Mouse (Mus musculus): ENCODE measurements around the gene Cdipt. TPM values are rescaled to one million over a fixed set of nuclear protein-coding genes. Genes with fewer than 3 reads are reported as not detected.

The Cdipt gene
- polyA plus RNA-seq, 1 experiment: 154 TPM

DNA sequence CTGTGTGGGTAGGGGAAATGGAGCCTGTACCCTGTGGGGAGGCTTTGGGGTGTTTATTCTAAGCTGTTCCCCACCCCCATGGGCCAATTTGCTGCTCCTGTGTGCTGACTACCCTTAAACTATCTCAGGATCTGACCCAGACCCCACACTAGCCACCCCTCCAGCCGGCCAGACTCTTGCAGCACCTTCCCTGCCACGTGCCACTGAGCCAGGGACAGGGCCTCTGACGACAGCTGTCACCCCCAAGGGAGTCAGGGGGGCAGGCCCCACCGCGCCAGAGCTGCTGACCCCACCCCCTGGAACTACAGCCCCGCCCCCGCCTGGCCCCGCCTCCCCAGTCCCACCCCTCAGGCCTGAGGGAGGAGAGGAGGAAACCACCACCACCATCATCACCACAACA, 23.1 kb upstream of the Cdipt start:
- TF ChIP-seq POLR2A (IDR thresholded peaks at IDR 0.05; ENCODE audit: low read depth, low read length) (no peak), CTCF (IDR thresholded peaks at IDR 0.05; ENCODE audit: extremely low read depth, insufficient read depth, insufficient read length, insufficient replicate concordance) (no peak)
- Histone ChIP-seq H3K36me3 (ENCODE audit: control insufficient read depth, insufficient read depth, low read length) (no peaks in the 10 kb centered on the region), H3K27ac (ENCODE audit: insufficient read depth, low read length) (no peak overlapping the region), H3K27me3 (ENCODE audit: control insufficient read depth, insufficient read depth, low read length) (peaks cover 7% of the 10 kb centered on the region; the same call in 1 of the 2 replicates), H3K4me3 (ENCODE audit: extremely low read depth, insufficient read depth, insufficient read length) (no peak overlapping the region), H3K4me1 (ENCODE audit: control insufficient read depth, insufficient read depth, insufficient read length) (peaks cover 7% of the 10 kb centered on the region; the same call in 1 of the 2 replicates)
- DNase-seq (ENCODE audit: low read depth in 1 of 2, low spot score in 2 of 2): no peak
- WGBS: 3% methylated on average over 8 of the region's 8 CpGs

DNA sequence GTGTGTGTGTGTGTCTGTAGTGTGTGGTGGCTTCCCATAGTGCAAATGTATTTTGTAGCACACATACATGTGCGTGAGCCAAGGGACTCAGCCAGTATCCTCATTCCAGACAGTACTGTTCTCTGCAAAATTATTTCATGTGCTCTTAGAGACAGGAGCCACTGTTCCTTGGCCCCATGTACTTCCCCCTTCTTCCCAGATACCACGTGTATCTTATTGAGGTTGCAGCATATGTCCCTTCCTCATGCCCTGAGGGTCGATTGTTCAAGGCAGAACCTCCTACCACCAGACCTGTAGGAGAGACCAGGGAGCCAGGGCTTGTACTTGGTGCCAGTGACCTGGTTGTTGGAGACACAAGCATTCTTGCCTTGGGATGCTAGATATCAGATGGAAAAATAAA, 20.6 kb upstream of the Cdipt start:
- DNase-seq (ENCODE audit: low read depth in 1 of 2, low spot score in 2 of 2): no peak
- Histone ChIP-seq H3K4me3 (ENCODE audit: extremely low read depth, insufficient read depth, insufficient read length) (no peak overlapping the region), H3K36me3 (ENCODE audit: control insufficient read depth, insufficient read depth, low read length) (no peaks in the 10 kb centered on the region), H3K4me1 (ENCODE audit: control insufficient read depth, insufficient read depth, insufficient read length) (no peaks in the 10 kb centered on the region), H3K27me3 (ENCODE audit: control insufficient read depth, insufficient read depth, low read length) (peaks cover 7% of the 10 kb centered on the region; the same call in 1 of the 2 replicates), H3K27ac (ENCODE audit: insufficient read depth, low read length) (no peak overlapping the region)
- WGBS: 33% methylated on average over 3 of the region's 3 CpGs
- TF ChIP-seq CTCF (IDR thresholded peaks at IDR 0.05; ENCODE audit: extremely low read depth, insufficient read depth, insufficient read length, insufficient replicate concordance) (no peak), POLR2A (IDR thresholded peaks at IDR 0.05; ENCODE audit: low read depth, low read length) (no peak)

DNA sequence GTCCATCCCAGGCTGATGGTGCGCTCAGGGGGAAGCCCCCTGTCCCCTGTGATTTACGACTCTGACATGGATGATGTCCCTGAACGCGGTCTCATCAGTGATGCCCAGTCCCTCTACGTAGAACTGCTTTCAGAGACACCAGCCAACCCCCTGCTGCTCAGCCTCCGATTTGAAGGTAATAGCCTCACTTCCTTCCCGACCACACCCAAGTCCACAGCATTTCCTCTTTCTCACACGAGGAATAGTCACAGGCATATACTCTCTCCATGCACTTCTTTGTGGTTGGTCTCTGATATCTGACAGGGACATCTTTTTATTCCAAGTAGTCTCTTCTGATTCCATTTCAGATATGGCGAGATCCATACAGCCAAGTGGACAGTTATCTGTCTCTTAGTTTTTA, 15.9 kb upstream of the Cdipt start:
- 36% methylated on average over 9 of the region's 9 CpGs for WGBS
- H3K27ac ChIP-seq (ENCODE audit: insufficient read depth, low read length): no peak overlapping the region
- no peaks in the 10 kb centered on the region for H3K27me3 ChIP-seq (ENCODE audit: control insufficient read depth, insufficient read depth, low read length)
- no peaks in the 10 kb centered on the region for H3K36me3 ChIP-seq (ENCODE audit: control insufficient read depth, insufficient read depth, low read length)
- no peak overlapping the region for H3K4me3 ChIP-seq (ENCODE audit: extremely low read depth, insufficient read depth, insufficient read length)
- DNase-seq (ENCODE audit: low read depth in 1 of 2, low spot score in 2 of 2): no peak
- peaks cover 3% of the 10 kb centered on the region; the same call in 1 of the 2 replicates for H3K4me1 ChIP-seq (ENCODE audit: control insufficient read depth, insufficient read depth, insufficient read length)
- TF ChIP-seq CTCF (IDR thresholded peaks at IDR 0.05; ENCODE audit: extremely low read depth, insufficient read depth, insufficient read length, insufficient replicate concordance): no peak
- TF ChIP-seq POLR2A (IDR thresholded peaks at IDR 0.05; ENCODE audit: low read depth, low read length): no peak

DNA sequence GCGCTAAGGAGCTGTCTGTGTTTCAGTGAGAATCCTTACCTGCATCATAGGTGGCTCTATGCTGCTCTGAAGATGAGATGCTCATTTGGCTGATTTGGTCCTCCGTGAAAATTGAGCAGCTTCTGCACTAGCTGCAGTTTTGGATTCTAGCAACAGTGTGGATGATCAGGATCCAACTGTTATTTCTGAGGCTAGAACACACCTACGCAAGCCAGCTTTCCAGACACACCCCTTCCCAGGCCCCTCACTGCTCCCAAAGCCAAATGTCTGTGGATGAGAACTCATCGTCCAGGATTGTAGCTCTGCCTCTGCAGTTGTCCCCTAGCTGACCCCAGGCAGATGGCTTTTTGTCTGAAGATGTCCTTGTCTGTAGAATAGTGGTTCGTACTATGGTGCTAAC, 14.6 kb upstream of the Cdipt start:
- Histone ChIP-seq H3K27me3 (ENCODE audit: control insufficient read depth, insufficient read depth, low read length) (no peaks in the 10 kb centered on the region), H3K36me3 (ENCODE audit: control insufficient read depth, insufficient read depth, low read length) (no peaks in the 10 kb centered on the region), H3K4me1 (ENCODE audit: control insufficient read depth, insufficient read depth, insufficient read length) (peaks cover 3% of the 10 kb centered on the region; the same call in 1 of the 2 replicates), H3K4me3 (ENCODE audit: extremely low read depth, insufficient read depth, insufficient read length) (no peak overlapping the region), H3K27ac (ENCODE audit: insufficient read depth, low read length) (no peak overlapping the region)
- no peak for DNase-seq (ENCODE audit: low read depth in 1 of 2, low spot score in 2 of 2)
- WGBS: 95% methylated on average over 5 of the region's 5 CpGs
- TF ChIP-seq CTCF (IDR thresholded peaks at IDR 0.05; ENCODE audit: extremely low read depth, insufficient read depth, insufficient read length, insufficient replicate concordance) (no peak), POLR2A (IDR thresholded peaks at IDR 0.05; ENCODE audit: low read depth, low read length) (no peak)

DNA sequence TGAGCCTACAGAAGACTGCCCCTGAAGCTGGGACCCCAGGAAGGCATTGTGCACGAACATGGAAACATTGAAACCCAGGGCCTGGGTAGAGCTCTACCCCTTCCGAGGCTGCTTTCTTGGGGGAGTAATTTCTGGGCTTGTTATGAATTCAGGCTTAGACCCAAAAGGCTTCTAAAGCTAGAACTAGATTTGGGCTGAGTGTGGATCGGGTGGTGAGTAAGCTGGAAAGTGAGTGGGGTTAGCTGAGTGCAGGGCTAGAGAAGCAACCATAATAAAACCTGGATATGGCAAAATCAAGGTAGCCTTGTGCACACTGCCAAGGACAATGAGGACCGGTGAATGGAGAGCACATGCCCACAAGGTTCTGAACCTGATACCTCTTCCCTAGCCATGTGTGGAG, 13.7 kb upstream of the Cdipt start:
- Histone ChIP-seq H3K27me3 (ENCODE audit: control insufficient read depth, insufficient read depth, low read length) (no peaks in the 10 kb centered on the region), H3K4me1 (ENCODE audit: control insufficient read depth, insufficient read depth, insufficient read length) (peaks cover 3% of the 10 kb centered on the region; the same call in 1 of the 2 replicates), H3K4me3 (ENCODE audit: extremely low read depth, insufficient read depth, insufficient read length) (no peak overlapping the region), H3K27ac (ENCODE audit: insufficient read depth, low read length) (no peak overlapping the region), H3K36me3 (ENCODE audit: control insufficient read depth, insufficient read depth, low read length) (no peaks in the 10 kb centered on the region)
- WGBS: 92% methylated on average over 4 of the region's 4 CpGs
- TF ChIP-seq POLR2A (IDR thresholded peaks at IDR 0.05; ENCODE audit: low read depth, low read length): no peak
- no peak for TF ChIP-seq CTCF (IDR thresholded peaks at IDR 0.05; ENCODE audit: extremely low read depth, insufficient read depth, insufficient read length, insufficient replicate concordance)
- DNase-seq (ENCODE audit: low read depth in 1 of 2, low spot score in 2 of 2): no peak

- H3K36me3 ChIP-seq (ENCODE audit: control insufficient read depth, insufficient read depth, low read length): no peaks in the 10 kb centered on the region
- H3K27me3 ChIP-seq (ENCODE audit: control insufficient read depth, insufficient read depth, low read length): no peaks in the 10 kb centered on the region
- DNase-seq (ENCODE audit: low read depth in 1 of 2, low spot score in 2 of 2): peak; percentile 15 to 25
- peaks cover 3% of the 10 kb centered on the region; the same call in 1 of the 2 replicates for H3K4me1 ChIP-seq (ENCODE audit: control insufficient read depth, insufficient read depth, insufficient read length)
- H3K4me3 ChIP-seq (ENCODE audit: extremely low read depth, insufficient read depth, insufficient read length): no peak overlapping the region
- TF ChIP-seq POLR2A (IDR thresholded peaks at IDR 0.05; ENCODE audit: low read depth, low read length) (no peak), CTCF (IDR thresholded peaks at IDR 0.05; ENCODE audit: extremely low read depth, insufficient read depth, insufficient read length, insufficient replicate concordance) (peak; percentile 46; the same call in 1 of the 2 replicates)
- H3K27ac ChIP-seq (ENCODE audit: insufficient read depth, low read length): no peak overlapping the region
- 35% methylated on average over 19 of the region's 19 CpGs for WGBS
Measured at GRCm38 (mm10) chr7:126963548-126964286, 12.0 kb upstream of the Cdipt start.

DNA sequence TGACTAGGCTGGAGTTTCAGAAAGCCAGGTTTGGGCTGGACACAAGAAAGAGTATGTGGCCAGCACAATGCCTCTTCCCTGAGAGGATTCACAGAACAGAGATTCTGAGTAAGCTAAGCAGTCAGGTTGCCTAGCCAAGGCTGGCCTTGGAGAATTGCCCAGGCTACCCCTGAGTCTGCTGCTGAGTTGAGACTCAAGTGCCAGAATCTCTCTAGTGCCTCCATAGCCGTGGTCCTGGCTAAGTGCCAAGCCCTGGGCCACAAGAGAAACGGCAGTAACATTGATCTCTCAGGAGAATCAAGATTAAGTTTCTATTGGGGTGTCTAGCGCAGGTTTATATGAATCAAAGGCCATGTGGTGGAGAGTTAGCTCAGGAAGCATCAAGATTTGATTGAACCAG, 10.1 kb upstream of the Cdipt start:
- no peak for DNase-seq (ENCODE audit: low read depth in 1 of 2, low spot score in 2 of 2)
- Histone ChIP-seq H3K4me1 (ENCODE audit: control insufficient read depth, insufficient read depth, insufficient read length) (peaks cover 3% of the 10 kb centered on the region; the same call in 1 of the 2 replicates), H3K4me3 (ENCODE audit: extremely low read depth, insufficient read depth, insufficient read length) (no peak overlapping the region), H3K36me3 (ENCODE audit: control insufficient read depth, insufficient read depth, low read length) (no peaks in the 10 kb centered on the region), H3K27ac (ENCODE audit: insufficient read depth, low read length) (no peak overlapping the region), H3K27me3 (ENCODE audit: control insufficient read depth, insufficient read depth, low read length) (no peaks in the 10 kb centered on the region)
- TF ChIP-seq POLR2A (IDR thresholded peaks at IDR 0.05; ENCODE audit: low read depth, low read length): no peak
- no peak for TF ChIP-seq CTCF (IDR thresholded peaks at IDR 0.05; ENCODE audit: extremely low read depth, insufficient read depth, insufficient read length, insufficient replicate concordance)
- WGBS: 24% methylated on average over 3 of the region's 3 CpGs
